23 mouse cellular contexts compared by ENCODE assay signal in the genomic region with DNA sequence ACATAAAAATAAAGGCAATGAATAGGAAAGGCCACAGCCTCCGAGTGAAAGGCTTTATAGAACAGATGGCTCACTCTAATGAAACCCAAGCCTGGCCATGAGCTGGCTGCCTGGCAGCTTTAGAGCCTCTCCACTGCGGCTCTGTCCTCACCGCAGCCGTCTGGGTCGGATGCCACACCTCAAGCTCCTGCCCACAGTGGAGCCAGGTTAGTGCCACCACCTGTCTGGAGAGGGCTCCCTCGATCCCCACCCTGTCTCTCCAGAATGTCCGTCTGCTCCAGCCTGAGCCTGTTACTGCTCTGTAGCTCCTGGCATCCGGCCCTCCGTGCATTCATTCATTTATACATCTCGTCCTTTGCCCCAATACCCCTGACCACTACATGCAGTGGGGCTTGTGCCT. TPM values are rescaled to one million over a fixed set of nuclear protein-coding genes. Genes with fewer than 3 reads are reported as not detected.
DNase-seq lines count a peak whose midpoint lies in the region; ATAC-seq and TF ChIP-seq lines count a peak whose summit lies in the region.
"Had no signal": no experiment of that assay in that cellular context is flagged by ENCODE, and none has a peak within 500 bp of the region (broad histone marks: within the 10 kb centered on the region; RNA-seq: fewer than 3 reads in every experiment).

No protein-coding gene starts in this region.

- TF ChIP-seq CTCF in olfactory bulb, adult 2 months (IDR thresholded peaks at IDR 0.05; ENCODE audit: insufficient read depth, low read depth, low read length), result no peak

- ATAC-seq in hindbrain, embryonic 14.5 days (ENCODE audit: low FRiP score), result no peak
- ATAC-seq: intestine, embryonic 15.5 days had no signal

- WGBS in hindbrain, embryonic 10.5 days, result 87% methylated on average over 10 of the region's 10 CpGs
- WGBS in hindbrain, embryonic 14.5 days, result 83% methylated on average over 10 of the region's 10 CpGs
- 53% methylated on average over 10 of the region's 10 CpGs for WGBS in olfactory bulb, adult 2 months

- no peak overlapping the region for H3K9ac ChIP-seq in hindbrain, embryonic 14.5 days
- H3K9ac ChIP-seq: embryonic facial prominence, embryonic 13.5 days; hindbrain, embryonic 12.5 days; intestine, embryonic 15.5 days; limb, embryonic 12.5 days; liver, embryonic 15.5 days had no signal

- peaks cover 35% of the 10 kb centered on the region for H3K27me3 ChIP-seq in hindbrain, embryonic 10.5 days (ENCODE audit: insufficient read depth, poor library complexity, severe bottlenecking)
- H3K27me3 ChIP-seq in hindbrain, embryonic 14.5 days (ENCODE audit: control insufficient read depth, insufficient read depth, low read length), result peaks cover 22% of the 10 kb centered on the region

- peak; percentile 25 for DNase-seq in cerebellum, adult 9-11 months
- no peak for DNase-seq in cerebellum, adult 9-10 months
- no peak for DNase-seq in hindbrain, embryonic 10.5 days (ENCODE audit: low spot score)
- no peak for DNase-seq in hindbrain, embryonic 14.5 days (ENCODE audit: low spot score)
- peak; percentile 52 to 67 for DNase-seq in cerebellum, postnatal 25 days
- DNase-seq in thymus, postnatal 36 days, result no peak
- DNase-seq in adrenal gland, adult 8-10 months, result no peak
- DNase-seq: adrenal gland, postnatal 25 days; heart, postnatal 10 days; kidney, adult 9 months; kidney, postnatal 25 days; spleen, adult 18-20 months; thymus, postnatal 4 days had no signal

- H3K4me3 ChIP-seq in hindbrain, embryonic 10.5 days, result no peak overlapping the region
- no peak overlapping the region for H3K4me3 ChIP-seq in hindbrain, embryonic 14.5 days (replicated peaks; ENCODE audit: low read length)
- H3K4me3 ChIP-seq in olfactory bulb, adult 2 months (ENCODE audit: insufficient read depth, low read depth, low read length), result no peak overlapping the region
- H3K4me3 ChIP-seq: embryonic facial prominence, embryonic 13.5 days; forebrain, embryonic 10.5 days; hindbrain, embryonic 12.5 days; intestine, embryonic 15.5 days; limb, embryonic 12.5 days; liver, embryonic 15.5 days; midbrain, embryonic 10.5 days had no signal

- TF ChIP-seq POLR2A in olfactory bulb, adult 2 months (IDR thresholded peaks at IDR 0.05; ENCODE audit: insufficient read depth, low read depth, low read length), result no peak

- H3K4me2 ChIP-seq in hindbrain, embryonic 14.5 days (replicated peaks), result no peak overlapping the region
- H3K4me2 ChIP-seq: embryonic facial prominence, embryonic 13.5 days; heart, embryonic 11.5 days; hindbrain, embryonic 12.5 days; intestine, embryonic 15.5 days; limb, embryonic 12.5 days; liver, embryonic 15.5 days had no signal

- no peaks in the 10 kb centered on the region for H3K36me3 ChIP-seq in hindbrain, embryonic 10.5 days
- H3K36me3 ChIP-seq in hindbrain, embryonic 14.5 days (replicated peaks; ENCODE audit: control insufficient read depth, insufficient read depth), result no peaks in the 10 kb centered on the region
- H3K36me3 ChIP-seq: embryonic facial prominence, embryonic 13.5 days; forebrain, embryonic 10.5 days; hindbrain, embryonic 12.5 days; intestine, embryonic 15.5 days; limb, embryonic 12.5 days; liver, embryonic 15.5 days; midbrain, embryonic 10.5 days had no signal

- peaks cover 18% of the 10 kb centered on the region for H3K4me1 ChIP-seq in hindbrain, embryonic 10.5 days (replicated peaks)
- H3K4me1 ChIP-seq in hindbrain, embryonic 14.5 days (replicated peaks; ENCODE audit: control insufficient read depth, insufficient read depth, low read length), result no peaks in the 10 kb centered on the region
- peaks cover 44% of the 10 kb centered on the region for H3K4me1 ChIP-seq in olfactory bulb, adult 2 months (ENCODE audit: control insufficient read depth, insufficient read depth, low read length)
- H3K4me1 ChIP-seq: liver, embryonic 15.5 days had no signal

- 0 out of 2 replicates have a peak overlapping the region, but pooled peaks have one; percentile 8 for H3K27ac ChIP-seq in hindbrain, embryonic 10.5 days
- H3K27ac ChIP-seq in hindbrain, embryonic 14.5 days, result no peak overlapping the region
- H3K27ac ChIP-seq in olfactory bulb, adult 2 months (ENCODE audit: insufficient read depth, low read depth, low read length), result peak overlapping the region; percentile 68
- H3K27ac ChIP-seq: embryonic facial prominence, embryonic 13.5 days; forebrain, embryonic 10.5 days; hindbrain, embryonic 12.5 days; intestine, embryonic 15.5 days; limb, embryonic 12.5 days; liver, embryonic 15.5 days; macrophage; midbrain, embryonic 10.5 days had no signal

- no peaks in the 10 kb centered on the region for H3K9me3 ChIP-seq in hindbrain, embryonic 10.5 days
- H3K9me3 ChIP-seq in hindbrain, embryonic 14.5 days (ENCODE audit: control insufficient read depth, low read length), result no peaks in the 10 kb centered on the region
- H3K9me3 ChIP-seq: embryonic facial prominence, embryonic 13.5 days; forebrain, embryonic 10.5 days; hindbrain, embryonic 12.5 days; intestine, embryonic 15.5 days; limb, embryonic 12.5 days; liver, embryonic 15.5 days; midbrain, embryonic 10.5 days had no signal

RNA-seq across cellular contexts. Expression of gene Lgr6, which starts 15.4 kb away (rescaled TPM):
- polyA plus RNA-seq in hindbrain, embryonic 10.5 days (2016; fragmentation: Nextera tagmentation; extraction: Ambion mirVana), result 0.26 and 0.47 TPM in 2 replicates
- 1.2 and 1.4 TPM in 2 replicates for polyA plus RNA-seq in hindbrain, embryonic 14.5 days (2014; fragmentation: Nextera tagmentation; extraction: Ambion mirVana)
- 68.5 TPM in 1 of 2 replicates, not detected in the other for polyA plus RNA-seq in olfactory bulb, adult 2 months (2012; ENCODE audit: insufficient read depth, insufficient read length, low replicate concordance, missing spikeins)
- 1 to 10 TPM in 2 of 4 experiments, under 1 TPM in 2; 0.40 to 2.2 (median 1.1) TPM for total RNA-seq in adrenal gland, adult 8-10 months (2022)
- polyA plus RNA-seq: macrophage had no signal

RNA-seq across cellular contexts. Expression of gene Ptpn7, which starts 42.9 kb away (rescaled TPM):
- 1.7 and 2.7 TPM in 2 replicates for polyA plus RNA-seq in hindbrain, embryonic 10.5 days (2016; fragmentation: Nextera tagmentation; extraction: Ambion mirVana)
- 0.11 and 0.22 TPM in 2 replicates for polyA plus RNA-seq in hindbrain, embryonic 14.5 days (2014; fragmentation: Nextera tagmentation; extraction: Ambion mirVana)
- not detected in 2 replicates for polyA plus RNA-seq in olfactory bulb, adult 2 months (2012; ENCODE audit: insufficient read depth, insufficient read length, low replicate concordance, missing spikeins)
- 1 to 10 TPM; 1.4 to 1.5 (median 1.4) TPM for total RNA-seq in adrenal gland, adult 8-10 months (2022)

RNA-seq across cellular contexts. Expression of gene Arl8a, which starts 57.0 kb away (rescaled TPM):
- polyA plus RNA-seq in hindbrain, embryonic 10.5 days (2016; fragmentation: Nextera tagmentation; extraction: Ambion mirVana), result 61.1 and 95.3 TPM in 2 replicates
- 354 and 383 TPM in 2 replicates for polyA plus RNA-seq in hindbrain, embryonic 14.5 days (2014; fragmentation: Nextera tagmentation; extraction: Ambion mirVana)
- 415 TPM in 1 of 2 replicates, not detected in the other for polyA plus RNA-seq in olfactory bulb, adult 2 months (2012; ENCODE audit: insufficient read depth, insufficient read length, low replicate concordance, missing spikeins)
- total RNA-seq in adrenal gland, adult 8-10 months (2022), result 10 to 100 TPM; 57.5 to 77.4 (median 68.5) TPM

Comparison
In these comparisons a context has a peak if more than half of its experiments do, and no peak if none do; other contexts are left out.
1. DNase-seq: peak in cerebellum, adult 9-11 months (single experiment) and cerebellum, postnatal 25 days (2 of 2); none in cerebellum, adult 9-10 months (single experiment), hindbrain, embryonic 10.5 days (single experiment), hindbrain, embryonic 14.5 days (single experiment), thymus, postnatal 36 days (0 of 2) and adrenal gland, adult 8-10 months (single experiment).
2. RNA of gene Lgr6, which starts 15.4 kb away (polyA plus RNA-seq): 68.5 TPM in olfactory bulb, adult 2 months; 1.2 to 1.4 TPM in hindbrain, embryonic 14.5 days and 0.26 to 0.47 TPM in hindbrain, embryonic 10.5 days; every median in the first group is over 10 times any median in the second.